30 mouse cellular contexts compared by ENCODE assay signal in genomic region chr15:81305035-81305434, GRCm38 (mm10). TPM values are rescaled to one million over a fixed set of nuclear protein-coding genes. Genes with fewer than 3 reads are reported as not detected.
DNase-seq lines count a peak whose midpoint lies in the region; ATAC-seq and TF ChIP-seq lines count a peak whose summit lies in the region.
"Had no signal": no experiment of that assay in that cellular context is flagged by ENCODE, and none has a peak within 500 bp of the region (broad histone marks: within the 10 kb centered on the region; RNA-seq: fewer than 3 reads in every experiment).

No protein-coding gene starts in this region.

- TF ChIP-seq EP300 in stomach, postnatal 0 days (optimal IDR thresholded peaks at IDR 0.05): no peak

- H3K9ac ChIP-seq in forebrain, embryonic 15.5 days (replicated peaks): no peak overlapping the region
- no peak overlapping the region for H3K9ac ChIP-seq in forebrain, embryonic 12.5 days
- no peak overlapping the region for H3K9ac ChIP-seq in stomach, postnatal 0 days (ENCODE audit: low read length)
- H3K9ac ChIP-seq: heart, embryonic 12.5 days; liver, embryonic 14.5 days; lung, embryonic 14.5 days; midbrain, embryonic 15.5 days; neural tube, embryonic 12.5 days had no signal

- peak; percentile 75; the same call in 1 of the 2 replicates for ATAC-seq in forebrain, embryonic 15.5 days (replicated peaks)
- no peak for ATAC-seq in forebrain, embryonic 12.5 days (ENCODE audit: low FRiP score)
- ATAC-seq in stomach, postnatal 0 days (ENCODE audit: low FRiP score, low TSS enrichment): no peak; the same call in 1 of the 2 replicates
- ATAC-seq: activated CD4-positive, CD25-positive, alpha-beta regulatory T cell, adult 4 months; hindbrain, postnatal 0 days; intestine, embryonic 16.5 days; midbrain, embryonic 15.5 days had no signal

- no peak overlapping the region for H3K4me2 ChIP-seq in forebrain, embryonic 15.5 days (replicated peaks)
- no peak overlapping the region for H3K4me2 ChIP-seq in forebrain, embryonic 12.5 days
- H3K4me2 ChIP-seq in stomach, postnatal 0 days (replicated peaks; ENCODE audit: low read depth): no peak overlapping the region
- H3K4me2 ChIP-seq: heart, embryonic 12.5 days; lung, embryonic 14.5 days; midbrain, embryonic 15.5 days; neural tube, embryonic 12.5 days had no signal

- H3K9me3 ChIP-seq in forebrain, embryonic 15.5 days: no peaks in the 10 kb centered on the region
- no peaks in the 10 kb centered on the region for H3K9me3 ChIP-seq in forebrain, embryonic 12.5 days
- no peaks in the 10 kb centered on the region for H3K9me3 ChIP-seq in stomach, postnatal 0 days (ENCODE audit: control insufficient read depth, low read length)
- H3K9me3 ChIP-seq: G1E; hindbrain, embryonic 10.5 days; midbrain, embryonic 15.5 days; neural tube, embryonic 12.5 days had no signal

- H3K27me3 ChIP-seq in forebrain, embryonic 15.5 days: no peaks in the 10 kb centered on the region
- H3K27me3 ChIP-seq in forebrain, embryonic 12.5 days: no peaks in the 10 kb centered on the region
- no peaks in the 10 kb centered on the region for H3K27me3 ChIP-seq in stomach, postnatal 0 days (ENCODE audit: control insufficient read depth, insufficient read depth, low read length)
- H3K27me3 ChIP-seq: CH12.LX; heart, embryonic 12.5 days; midbrain, embryonic 15.5 days; neural tube, embryonic 12.5 days had no signal

- H3K4me1 ChIP-seq in forebrain, embryonic 15.5 days: no peaks in the 10 kb centered on the region
- no peaks in the 10 kb centered on the region for H3K4me1 ChIP-seq in forebrain, embryonic 12.5 days
- H3K4me1 ChIP-seq in stomach, postnatal 0 days (replicated peaks; ENCODE audit: control insufficient read depth, insufficient read depth): no peaks in the 10 kb centered on the region
- H3K4me1 ChIP-seq: heart, embryonic 12.5 days; hindbrain, embryonic 10.5 days; midbrain, embryonic 15.5 days; neural tube, embryonic 12.5 days had no signal

- TF ChIP-seq CTCF in brain, embryonic 14.5 days (IDR thresholded peaks at IDR 0.05; ENCODE audit: borderline replicate concordance, extremely low read depth, insufficient read depth, insufficient read length): no peak
- no peak for TF ChIP-seq CTCF in stomach, postnatal 0 days (IDR thresholded peaks at IDR 0.05; ENCODE audit: low read depth)

- DNase-seq in left cerebral cortex, postnatal 25 days (ENCODE audit: low spot score in 2 of 2): peak; percentile 12 to 45
- DNase-seq in left cerebral cortex, adult 11 months (ENCODE audit: low spot score): no peak
- DNase-seq in brain, embryonic 14.5 days (ENCODE audit: low read depth): peak; percentile 62
- no peak for DNase-seq in stomach, postnatal 0 days (ENCODE audit: low spot score)
- DNase-seq in spleen, postnatal 36 days (ENCODE audit: low spot score in 2 of 2): no peak
- DNase-seq in liver: no peak
- DNase-seq: adrenal gland, adult 8-10 months; cerebellum, adult 9-10 months; gastrocnemius, postnatal 14 days; heart, adult 18-20 months; heart, postnatal 10 days; kidney, adult 9 months; kidney, postnatal 14 days; lung, embryonic 14.5 days; right cerebral cortex, postnatal 25 days; thymus, adult 18-20 months; thymus, postnatal 36 days had no signal

- H3K36me3 ChIP-seq in forebrain, embryonic 15.5 days: no peaks in the 10 kb centered on the region
- no peaks in the 10 kb centered on the region for H3K36me3 ChIP-seq in forebrain, embryonic 12.5 days (replicated peaks)
- H3K36me3 ChIP-seq in stomach, postnatal 0 days (ENCODE audit: control insufficient read depth, insufficient read depth, low read length): no peaks in the 10 kb centered on the region
- H3K36me3 ChIP-seq: G1E; heart, embryonic 12.5 days; hindbrain, embryonic 10.5 days; midbrain, embryonic 15.5 days; neural tube, embryonic 12.5 days had no signal

- WGBS in forebrain, embryonic 15.5 days: 54% methylated on average over 8 of the region's 8 CpGs
- 80% methylated on average over 8 of the region's 8 CpGs for WGBS in forebrain, embryonic 12.5 days
- WGBS in stomach, postnatal 0 days: 35% methylated on average over 8 of the region's 8 CpGs

- H3K27ac ChIP-seq in forebrain, embryonic 15.5 days (replicated peaks): peak overlapping the region; percentile 75
- no peak overlapping the region for H3K27ac ChIP-seq in forebrain, embryonic 12.5 days
- H3K27ac ChIP-seq in stomach, postnatal 0 days (replicated peaks): peak overlapping the region; percentile 24; the same call in 1 of the 2 replicates
- H3K27ac ChIP-seq: hindbrain, embryonic 10.5 days; hindbrain, postnatal 0 days; liver, embryonic 14.5 days; midbrain, embryonic 15.5 days; neural tube, embryonic 12.5 days had no signal

- no peak overlapping the region for H3K4me3 ChIP-seq in forebrain, embryonic 15.5 days
- no peak overlapping the region for H3K4me3 ChIP-seq in forebrain, embryonic 12.5 days (replicated peaks)
- H3K4me3 ChIP-seq in stomach, postnatal 0 days (ENCODE audit: low read depth, low read length): no peak overlapping the region
- H3K4me3 ChIP-seq: heart, embryonic 12.5 days; hindbrain, embryonic 10.5 days; megakaryocyte, embryonic 14.5 days; midbrain, embryonic 15.5 days; neural tube, embryonic 12.5 days had no signal

- TF ChIP-seq POLR2A in brain, embryonic 14.5 days (IDR thresholded peaks at IDR 0.05; ENCODE audit: borderline replicate concordance, extremely low read depth, insufficient read depth, insufficient read length, poor library complexity, severe bottlenecking): no peak

- intact Hi-C loops in left cerebral cortex, postnatal 25 days (cut with DNase I): no loop called here

RNA-seq across cellular contexts. Expression of gene Slc25a17, which starts 55.6 kb away (rescaled TPM):
- 133 and 139 TPM in 2 replicates for polyA plus RNA-seq in forebrain, embryonic 15.5 days (2015; fragmentation: Nextera tagmentation; extraction: Ambion mirVana)
- 104 and 108 TPM in 2 replicates for polyA plus RNA-seq in forebrain, embryonic 12.5 days (2016; fragmentation: Nextera tagmentation; extraction: Ambion mirVana)
- 10 to 100 TPM; 42.1 to 43.1 TPM for total RNA-seq in left cerebral cortex, postnatal 25 days (2021)
- polyA plus RNA-seq in brain, embryonic 14.5 days (2012; rRNA removed): 98.1 and 112 TPM in 2 replicates
- polyA plus RNA-seq in stomach, postnatal 0 days (2015; fragmentation: Nextera tagmentation; extraction: Ambion mirVana): 84.6 and 85.1 TPM in 2 replicates

Comparison
In these comparisons a context has a peak if more than half of its experiments do, and no peak if none do; other contexts are left out.
1. DNase-seq: peak in left cerebral cortex, postnatal 25 days (2 of 2) and brain, embryonic 14.5 days (single experiment); none in left cerebral cortex, adult 11 months (single experiment), stomach, postnatal 0 days (single experiment), spleen, postnatal 36 days (0 of 2) and liver (single experiment).